Mouse (Mus musculus): ENCODE data around the gene Stxbp1.

GRCm38 (mm10) chr2:32846101-32846804 is 792 bp downstream of the Stxbp1 start:
- no peak for TF ChIP-seq GATA1 (IDR thresholded peaks at IDR 0.05; ENCODE audit: borderline replicate concordance, low read length)
- no peak for TF ChIP-seq FLI1 (IDR thresholded peaks at IDR 0.05; ENCODE audit: low read length)

All from megakaryocyte, embryonic 14.5 days (primary cell).